Mouse (Mus musculus) small intestine, adult 2 months (tissue): ENCODE results near the gene Dtd1.
"Not testable (repeated sequence)": the region's sequence is repeated elsewhere in the genome, so short reads cannot be mapped to it uniquely, and the experiment has no call there.

Experiments
- CTCF ChIP-seq: fragments of 200-500 bp; IDR thresholded peaks from 2 replicates; pipeline ENCODE4 v1.5.1; 2012; ENCODE audit warnings: low read depth, mild to moderate bottlenecking, control low read depth, inconsistent platforms, low read length, moderate library complexity, mixed read lengths; ENCODE audit not compliant: insufficient replicate concordance, insufficient read length; ENCODE audit errors: extremely low read depth
- POLR2A ChIP-seq: fragments of 200-500 bp; IDR thresholded peaks from 2 replicates; pipeline ENCODE4 v1.6.1; 2012; ENCODE audit warnings: low read depth, mild to moderate bottlenecking, control low read depth, inconsistent platforms, low read length, moderate library complexity

DNA sequence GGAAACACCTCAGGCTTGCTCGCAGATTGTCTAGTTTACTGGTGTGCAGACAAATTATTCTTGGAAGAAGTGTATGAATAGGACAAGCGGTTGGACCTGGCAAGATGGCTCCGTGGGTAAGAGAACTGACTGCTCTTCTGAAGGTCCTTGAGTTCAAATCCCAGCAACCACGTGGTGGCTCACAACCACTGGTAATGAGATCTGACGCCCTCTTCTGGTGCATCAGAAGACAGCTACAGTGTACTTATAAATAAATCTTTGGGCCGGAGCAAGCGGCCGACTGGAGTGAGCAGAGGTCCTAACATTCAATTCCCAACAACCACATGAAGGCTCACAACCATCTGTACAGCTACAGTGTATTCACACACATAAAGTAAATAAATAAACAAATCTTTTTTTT is 6.7 kb upstream of the Dtd1 start:
- not testable (repeated sequence) for TF ChIP-seq CTCF, POLR2A
